Mouse (Mus musculus): ENCODE measurements around the gene Camk2d. TPM values are rescaled to one million over a fixed set of nuclear protein-coding genes. Genes with fewer than 3 reads are reported as not detected.

The Camk2d gene
- polyA plus RNA-seq, 1 experiment, result 5.8 TPM

- TF ChIP-seq POLR2A (IDR thresholded peaks at IDR 0.05; ENCODE audit: control insufficient read depth, low read depth, low read length), result no peak
- no peak for TF ChIP-seq CTCF (IDR thresholded peaks at IDR 0.05; ENCODE audit: control insufficient read depth, insufficient read depth, insufficient replicate concordance, low read depth, low read length)
- Histone ChIP-seq H3K27me3 (ENCODE audit: control insufficient read depth, insufficient read depth, low read length) (no peaks in the 10 kb centered on the region), H3K4me1 (ENCODE audit: control insufficient read depth, insufficient read depth, low read length) (no peaks in the 10 kb centered on the region; the same call in 1 of the 2 replicates), H3K36me3 (ENCODE audit: control insufficient read depth, insufficient read depth, low read length) (no peaks in the 10 kb centered on the region), H3K27ac (ENCODE audit: control insufficient read depth, insufficient read depth, low read depth, low read length) (peak overlapping the region; percentile 10; the same call in 1 of the 2 replicates), H3K4me3 (ENCODE audit: control insufficient read depth, low read depth, low read length) (no peak overlapping the region)
Measured at GRCm38 (mm10) chr3:126612748-126613509, 16.8 kb downstream of the Camk2d start.

- TF ChIP-seq POLR2A (IDR thresholded peaks at IDR 0.05; ENCODE audit: control insufficient read depth, low read depth, low read length) (no peak), CTCF (IDR thresholded peaks at IDR 0.05; ENCODE audit: control insufficient read depth, insufficient read depth, insufficient replicate concordance, low read depth, low read length) (no peak)
- Histone ChIP-seq H3K4me3 (ENCODE audit: control insufficient read depth, low read depth, low read length) (no peak overlapping the region), H3K27me3 (ENCODE audit: control insufficient read depth, insufficient read depth, low read length) (no peaks in the 10 kb centered on the region), H3K4me1 (ENCODE audit: control insufficient read depth, insufficient read depth, low read length) (no peaks in the 10 kb centered on the region; the same call in 1 of the 2 replicates), H3K27ac (ENCODE audit: control insufficient read depth, insufficient read depth, low read depth, low read length) (peak overlapping the region; percentile 5; the same call in 1 of the 2 replicates), H3K36me3 (ENCODE audit: control insufficient read depth, insufficient read depth, low read length) (no peaks in the 10 kb centered on the region)
Measured at GRCm38 (mm10) chr3:126613510-126614128, 17.5 kb downstream of the Camk2d start.

- Histone ChIP-seq H3K4me3 (ENCODE audit: control insufficient read depth, low read depth, low read length) (no peak overlapping the region), H3K4me1 (ENCODE audit: control insufficient read depth, insufficient read depth, low read length) (no peaks in the 10 kb centered on the region), H3K27me3 (ENCODE audit: control insufficient read depth, insufficient read depth, low read length) (no peaks in the 10 kb centered on the region), H3K27ac (ENCODE audit: control insufficient read depth, insufficient read depth, low read depth, low read length) (no peak overlapping the region), H3K36me3 (ENCODE audit: control insufficient read depth, insufficient read depth, low read length) (no peaks in the 10 kb centered on the region)
- no peak for TF ChIP-seq POLR2A (IDR thresholded peaks at IDR 0.05; ENCODE audit: control insufficient read depth, low read depth, low read length)
- TF ChIP-seq CTCF (IDR thresholded peaks at IDR 0.05; ENCODE audit: control insufficient read depth, insufficient read depth, insufficient replicate concordance, low read depth, low read length), result no peak
Measured at GRCm38 (mm10) chr3:126615306-126615705, 19.2 kb downstream of the Camk2d start.

- H3K27ac ChIP-seq (ENCODE audit: control insufficient read depth, insufficient read depth, low read depth, low read length), result no peak overlapping the region
- no peaks in the 10 kb centered on the region for H3K36me3 ChIP-seq (ENCODE audit: control insufficient read depth, insufficient read depth, low read length)
- TF ChIP-seq POLR2A (IDR thresholded peaks at IDR 0.05; ENCODE audit: control insufficient read depth, low read depth, low read length) (no peak), CTCF (IDR thresholded peaks at IDR 0.05; ENCODE audit: control insufficient read depth, insufficient read depth, insufficient replicate concordance, low read depth, low read length) (no peak)
Measured at GRCm38 (mm10) chr3:126620152-126620551, 24.1 kb downstream of the Camk2d start.

GRCm38 (mm10) chr3:126622509-126622908 is 26.4 kb downstream of the Camk2d start:
- Histone ChIP-seq H3K4me3 (ENCODE audit: control insufficient read depth, low read depth, low read length) (no peak overlapping the region), H3K36me3 (ENCODE audit: control insufficient read depth, insufficient read depth, low read length) (no peaks in the 10 kb centered on the region), H3K4me1 (ENCODE audit: control insufficient read depth, insufficient read depth, low read length) (no peaks in the 10 kb centered on the region), H3K27ac (ENCODE audit: control insufficient read depth, insufficient read depth, low read depth, low read length) (no peak overlapping the region), H3K27me3 (ENCODE audit: control insufficient read depth, insufficient read depth, low read length) (no peaks in the 10 kb centered on the region)
- TF ChIP-seq POLR2A (IDR thresholded peaks at IDR 0.05; ENCODE audit: control insufficient read depth, low read depth, low read length), result no peak
- no peak for TF ChIP-seq CTCF (IDR thresholded peaks at IDR 0.05; ENCODE audit: control insufficient read depth, insufficient read depth, insufficient replicate concordance, low read depth, low read length)

More at GRCm38 (mm10) chr3:126620152-126620551, 24.1 kb downstream of the Camk2d start:
- Histone ChIP-seq H3K27me3 (ENCODE audit: control insufficient read depth, insufficient read depth, low read length) (no peaks in the 10 kb centered on the region), H3K4me3 (ENCODE audit: control insufficient read depth, low read depth, low read length) (no peak overlapping the region), H3K4me1 (ENCODE audit: control insufficient read depth, insufficient read depth, low read length) (no peaks in the 10 kb centered on the region)

- no peaks in the 10 kb centered on the region for H3K36me3 ChIP-seq (ENCODE audit: control insufficient read depth, insufficient read depth, low read length)
- TF ChIP-seq POLR2A (IDR thresholded peaks at IDR 0.05; ENCODE audit: control insufficient read depth, low read depth, low read length) (no peak), CTCF (IDR thresholded peaks at IDR 0.05; ENCODE audit: control insufficient read depth, insufficient read depth, insufficient replicate concordance, low read depth, low read length) (no peak)
- H3K27ac ChIP-seq (ENCODE audit: control insufficient read depth, insufficient read depth, low read depth, low read length), result no peak overlapping the region
- H3K4me1 ChIP-seq (ENCODE audit: control insufficient read depth, insufficient read depth, low read length), result no peaks in the 10 kb centered on the region
- no peaks in the 10 kb centered on the region for H3K27me3 ChIP-seq (ENCODE audit: control insufficient read depth, insufficient read depth, low read length)
- no peak overlapping the region for H3K4me3 ChIP-seq (ENCODE audit: control insufficient read depth, low read depth, low read length)
Measured at GRCm38 (mm10) chr3:126624994-126625763, 29.1 kb downstream of the Camk2d start.

GRCm38 (mm10) chr3:126625764-126626040 is 29.6 kb downstream of the Camk2d start:
- no peak overlapping the region for H3K27ac ChIP-seq (ENCODE audit: control insufficient read depth, insufficient read depth, low read depth, low read length)
- no peaks in the 10 kb centered on the region for H3K36me3 ChIP-seq (ENCODE audit: control insufficient read depth, insufficient read depth, low read length)
- no peaks in the 10 kb centered on the region for H3K27me3 ChIP-seq (ENCODE audit: control insufficient read depth, insufficient read depth, low read length)
- no peak overlapping the region for H3K4me3 ChIP-seq (ENCODE audit: control insufficient read depth, low read depth, low read length)
- TF ChIP-seq CTCF (IDR thresholded peaks at IDR 0.05; ENCODE audit: control insufficient read depth, insufficient read depth, insufficient replicate concordance, low read depth, low read length) (no peak), POLR2A (IDR thresholded peaks at IDR 0.05; ENCODE audit: control insufficient read depth, low read depth, low read length) (no peak)
- H3K4me1 ChIP-seq (ENCODE audit: control insufficient read depth, insufficient read depth, low read length), result no peaks in the 10 kb centered on the region
